Mouse (Mus musculus) cerebellum, adult 9-11 months (tissue): Measurements from ENCODE around the gene Ciao2a.

ENCODE experiments used
- DNase-seq: peaks from one replicate; pipeline ENCODE4 v3.0.0; 2022

The Ciao2a gene

DNA sequence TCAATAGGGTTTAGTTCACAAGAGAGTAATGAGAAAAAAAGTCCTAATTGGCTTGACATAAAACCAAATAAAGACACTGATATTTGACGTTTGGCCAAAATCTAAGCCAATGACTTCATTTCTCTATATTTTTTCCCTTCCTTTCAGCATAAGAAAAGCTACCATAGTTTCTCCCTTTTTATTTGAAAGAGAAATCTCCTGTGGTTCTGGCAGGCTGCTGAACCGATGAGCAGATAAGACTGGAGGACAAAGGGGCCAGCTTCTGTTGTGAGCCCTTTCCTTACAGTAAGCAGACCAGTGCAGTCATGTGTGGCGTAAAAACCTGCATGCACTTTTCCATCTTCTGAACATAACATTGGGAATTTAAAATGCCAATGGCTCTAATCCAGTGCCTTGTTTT lies 5.5 kb upstream of the Ciao2a start:
- DNase-seq: no peak

- no peak for DNase-seq
Measured at GRCm38 (mm10) chr9:66121421-66121820, 5.0 kb upstream of the Ciao2a start.

DNA sequence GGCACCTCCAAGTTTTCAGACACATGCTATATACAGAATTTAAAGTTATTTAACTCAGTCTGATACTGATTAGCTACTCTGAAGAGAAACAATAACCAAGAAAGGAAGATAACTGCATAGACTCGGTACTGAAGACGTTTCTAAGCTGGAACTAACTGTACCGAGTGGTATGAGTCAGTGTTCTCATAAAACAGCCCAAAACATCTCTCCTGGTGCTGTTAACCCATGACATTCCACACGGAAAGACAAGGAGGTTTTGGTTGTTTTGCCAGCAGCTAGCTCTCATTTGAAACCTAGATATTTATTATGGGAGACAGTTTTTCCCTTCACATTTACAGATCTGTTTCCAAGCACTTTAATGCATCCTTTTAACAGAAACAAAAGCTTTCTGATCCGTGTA lies 2.8 kb upstream of the Ciao2a start:
- DNase-seq: no peak

DNA sequence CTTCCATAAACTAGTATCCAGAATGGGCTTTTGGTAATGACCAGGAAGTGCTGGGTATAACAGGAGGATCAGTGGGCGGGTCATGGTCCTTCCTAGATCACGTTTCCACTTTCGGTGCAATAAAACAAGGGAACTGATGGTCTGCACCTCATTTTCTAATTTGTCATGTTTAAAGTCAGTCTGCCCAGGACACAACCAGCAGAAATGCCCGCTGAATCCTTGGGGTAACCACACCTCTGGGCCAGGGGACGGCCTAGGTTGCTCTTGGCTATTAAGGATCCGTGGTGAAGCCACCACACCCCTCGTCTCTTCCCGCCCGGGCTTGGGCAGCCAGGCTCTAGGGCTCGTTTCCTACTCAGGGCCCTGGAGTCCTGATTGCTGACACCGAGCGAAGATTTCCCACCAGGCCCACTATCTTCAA lies 2.3 kb upstream of the Ciao2a start:
- DNase-seq: no peak

DNA sequence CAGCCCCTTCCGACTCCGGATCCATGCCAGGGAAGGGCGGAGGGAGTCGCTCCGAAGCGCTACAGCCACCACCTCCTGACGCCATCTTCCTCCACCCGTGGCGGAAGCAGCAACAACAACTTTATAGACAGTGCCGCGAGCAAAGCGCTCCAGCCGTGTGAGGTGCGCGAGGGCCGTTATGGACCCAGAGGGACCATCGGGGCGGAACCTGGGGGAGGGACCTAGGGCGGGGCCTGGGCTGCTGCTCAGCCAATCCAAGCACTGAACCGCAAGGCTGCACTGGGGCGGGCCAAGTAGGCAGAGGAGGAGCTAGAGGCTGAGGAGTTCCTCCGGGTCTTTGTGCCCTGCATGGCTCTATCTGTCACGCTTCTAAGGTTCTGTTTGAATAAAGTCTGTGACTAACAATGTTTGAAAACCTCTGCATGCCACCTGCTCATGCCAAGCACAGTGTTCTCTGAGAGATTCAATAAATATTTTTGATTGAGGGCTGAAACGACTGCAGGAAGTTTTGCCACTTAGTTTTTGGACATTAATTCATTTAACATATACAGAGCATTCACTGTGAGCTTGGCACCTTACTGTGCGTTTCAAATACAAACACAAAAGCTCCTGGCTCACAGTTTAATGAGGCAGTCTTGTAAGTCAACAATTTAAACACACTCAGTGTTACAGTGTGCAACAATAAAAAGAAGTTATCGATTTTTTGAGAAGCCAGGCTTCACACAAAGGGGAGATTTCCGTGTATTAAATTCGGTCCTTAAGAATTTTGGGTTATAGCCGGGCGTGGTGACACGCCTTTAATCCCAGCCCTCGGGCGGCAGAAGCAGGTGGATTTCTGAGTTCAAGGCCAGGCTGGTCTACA lies 1.5 kb upstream of the Ciao2a start:
- peak; percentile 98 for DNase-seq

- peak; percentile 43 for DNase-seq
Measured at GRCm38 (mm10) chr9:66125543-66126455, 612 bp upstream of the Ciao2a start.

DNA sequence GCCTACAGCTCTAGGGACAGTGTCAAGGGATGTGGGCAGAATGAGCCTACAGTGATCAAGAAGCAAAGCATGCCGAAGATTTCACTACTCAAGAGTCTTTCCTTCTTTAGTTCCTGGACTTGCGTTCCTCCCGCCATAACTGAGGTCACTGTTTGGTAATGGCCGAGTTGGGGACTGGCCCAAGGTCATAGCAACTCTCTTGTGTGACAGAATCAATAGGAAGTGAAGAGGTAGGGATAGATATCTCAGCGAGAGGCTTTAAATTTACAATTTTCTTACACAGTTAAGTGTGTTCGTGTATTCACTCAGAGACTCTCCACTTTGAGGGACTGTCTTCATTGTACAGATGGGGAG lies 759 bp downstream of the Ciao2a start:
- DNase-seq: no peak

DNA sequence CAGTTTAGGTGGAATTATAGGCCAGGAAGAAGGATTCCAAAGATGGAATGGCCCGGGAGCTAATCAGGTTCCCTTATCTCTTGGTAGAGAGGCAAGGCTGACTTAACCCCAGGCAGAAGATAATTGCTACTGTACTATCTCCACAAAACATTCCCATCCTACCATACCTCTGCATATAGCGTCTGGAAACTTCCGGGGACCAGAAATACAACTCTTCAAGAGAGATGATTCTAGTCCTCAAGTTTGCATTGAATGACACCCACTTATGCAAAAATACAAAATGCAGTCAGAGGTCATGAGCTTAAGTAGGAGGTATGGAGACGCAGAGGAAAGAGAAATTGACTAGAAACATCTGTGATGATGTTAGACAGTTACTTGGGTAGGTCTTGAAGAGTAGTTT lies 1.5 kb downstream of the Ciao2a start:
- no peak for DNase-seq

- DNase-seq: no peak
Measured at GRCm38 (mm10) chr9:66131466-66131865, 5.1 kb downstream of the Ciao2a start.

GRCm38 (mm10) chr9:66135967-66136366 lies 9.6 kb downstream of the Ciao2a start:
- DNase-seq: no peak

GRCm38 (mm10) chr9:66138193-66138592 lies 11.8 kb downstream of the Ciao2a start:
- DNase-seq: no peak

GRCm38 (mm10) chr9:66142265-66142664 lies 15.9 kb downstream of the Ciao2a start:
- no peak for DNase-seq

DNA sequence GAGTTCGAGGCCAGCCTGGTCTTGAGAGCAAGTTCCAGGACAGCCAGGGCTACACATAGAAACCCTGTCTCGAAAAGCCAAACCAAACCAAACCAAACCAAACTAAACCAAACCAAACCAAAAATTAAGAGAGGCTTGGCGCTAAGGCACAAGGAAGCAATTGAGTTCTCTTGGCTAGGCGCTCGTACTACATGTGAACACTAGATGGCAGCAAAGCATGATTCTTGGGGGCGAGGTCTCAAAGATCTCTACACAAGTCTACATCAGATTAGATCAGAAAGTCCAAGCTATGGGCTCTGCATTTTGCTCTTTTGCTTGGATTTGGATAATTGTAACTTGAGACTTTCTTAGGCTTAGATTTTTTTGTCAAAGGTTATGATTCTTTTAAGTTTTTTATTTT lies 17.8 kb downstream of the Ciao2a start:
- peak; percentile 71 for DNase-seq

- no peak for DNase-seq
Measured at GRCm38 (mm10) chr9:66146141-66146540, 19.7 kb downstream of the Ciao2a start.

DNA sequence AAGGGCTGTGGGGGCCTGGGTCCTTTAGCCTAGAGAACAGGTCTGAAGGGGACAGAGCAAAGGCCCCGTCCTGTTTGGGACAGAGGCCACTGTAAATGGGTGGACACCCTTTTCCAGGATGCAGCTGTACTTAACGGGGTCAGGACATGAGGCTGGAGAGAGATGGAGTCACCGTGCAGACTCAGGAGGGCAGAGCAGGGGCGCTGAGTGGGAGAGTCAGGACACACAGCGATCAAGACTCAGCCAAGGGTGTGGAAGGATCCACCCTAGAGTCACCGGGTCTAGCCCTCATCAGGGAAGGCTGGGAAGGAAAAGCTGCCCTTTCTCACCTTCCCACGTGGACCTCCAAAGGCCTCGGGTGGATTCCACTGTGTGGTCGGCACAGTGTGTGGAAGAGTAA lies 25.6 kb downstream of the Ciao2a start:
- no peak for DNase-seq

GRCm38 (mm10) chr9:66153594-66153993 lies 27.2 kb downstream of the Ciao2a start:
- no peak for DNase-seq

DNA sequence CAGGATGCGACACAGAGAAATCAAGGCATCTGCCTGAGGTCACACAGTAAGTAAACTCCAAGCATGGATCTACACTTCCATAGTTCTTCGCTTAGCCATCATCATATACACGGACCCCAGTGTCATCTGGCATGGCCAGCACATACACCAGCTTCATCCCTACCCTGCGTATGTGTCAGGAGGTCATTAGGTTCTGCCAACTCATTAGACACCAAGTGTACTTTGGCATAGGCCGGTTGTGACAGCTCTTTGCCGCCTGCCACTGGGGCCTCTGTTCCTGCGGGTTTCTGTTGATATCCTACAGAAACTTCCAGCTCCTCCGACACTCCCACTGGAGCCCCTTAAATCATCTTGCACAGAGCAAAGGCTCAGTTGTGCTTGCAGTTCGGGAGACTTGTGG lies 27.6 kb downstream of the Ciao2a start:
- no peak for DNase-seq

DNA sequence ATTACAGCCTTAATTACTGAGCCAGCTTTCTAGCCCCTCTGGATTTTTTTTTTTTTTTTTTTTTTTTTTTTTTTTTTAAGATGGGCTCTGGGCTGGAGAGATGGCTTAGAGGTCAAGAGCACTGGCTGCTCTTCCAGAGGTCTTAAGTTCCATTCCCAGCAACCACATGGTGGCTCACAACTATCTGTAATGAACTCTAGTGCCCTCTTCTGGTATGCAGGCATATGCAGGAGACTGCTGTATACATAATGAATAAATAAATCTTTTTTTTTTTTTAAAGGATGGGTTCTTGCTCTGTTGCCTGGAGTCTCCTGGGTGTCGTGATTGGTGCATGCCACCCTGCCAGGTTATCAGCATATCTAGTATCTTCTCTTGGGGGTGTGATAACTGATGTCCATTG lies 29.1 kb downstream of the Ciao2a start:
- DNase-seq: no peak

GRCm38 (mm10) chr9:66157958-66158830 lies 31.8 kb downstream of the Ciao2a start, which contains the start of gene Dapk2:
Dapk2 (plus strand) TSS chr9:66158223.
- DNase-seq: peak; percentile 64

DNA sequence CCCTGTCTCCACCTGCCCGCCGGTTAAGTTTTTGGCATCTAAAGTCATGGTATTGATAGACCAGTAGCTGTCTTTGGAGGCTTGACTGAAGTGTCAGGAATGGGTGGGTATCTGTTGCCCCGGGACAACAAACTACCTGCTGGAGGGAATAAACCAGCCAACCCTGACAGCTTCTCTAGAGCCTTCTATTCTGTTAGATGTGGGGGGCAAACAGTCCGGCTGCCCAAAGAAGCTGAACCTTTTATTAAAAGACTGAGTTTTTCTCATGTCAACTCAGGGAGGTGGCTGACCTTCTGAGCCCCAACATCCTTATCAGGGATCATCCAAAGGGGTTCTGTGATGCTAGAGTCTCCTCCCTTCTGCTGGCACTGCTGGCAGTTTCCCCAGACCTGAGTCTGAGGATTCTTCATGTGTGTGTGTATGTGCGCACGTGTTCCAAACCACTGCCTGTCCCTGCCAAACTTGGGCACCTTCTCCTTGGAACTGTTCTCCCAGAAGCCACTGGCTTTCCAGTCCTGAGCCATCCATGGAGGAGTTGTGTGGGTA lies 32.5 kb downstream of the Ciao2a start:
- DNase-seq: no peak

DNA sequence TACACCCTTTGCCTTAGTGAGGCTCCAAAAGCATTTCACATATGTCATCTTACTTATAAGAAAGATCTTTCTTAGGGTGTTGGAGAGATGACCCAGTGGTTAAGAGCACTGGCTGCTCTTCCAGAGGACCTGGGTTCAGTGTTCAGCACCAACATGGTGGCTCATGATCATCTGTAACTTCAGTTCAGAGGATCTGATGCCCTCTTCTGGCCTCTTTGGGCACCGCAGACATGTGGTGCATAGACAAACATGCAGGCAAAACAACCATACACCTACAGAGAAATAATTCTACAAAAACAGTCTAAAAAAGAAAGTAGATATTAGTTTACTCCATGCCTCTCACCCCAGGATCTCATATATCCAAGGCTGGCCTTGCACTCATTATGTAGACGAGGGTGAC lies 33.7 kb downstream of the Ciao2a start:
- no peak for DNase-seq

- no peak for DNase-seq
Measured at GRCm38 (mm10) chr9:66162995-66163394, 36.6 kb downstream of the Ciao2a start.

GRCm38 (mm10) chr9:66167222-66167621 lies 40.8 kb downstream of the Ciao2a start:
- DNase-seq: no peak
